Mouse (Mus musculus) midbrain, embryonic 15.5 days (tissue): ENCODE data around the gene Oprm1. TPM values are rescaled to one million over a fixed set of nuclear protein-coding genes. Genes with fewer than 3 reads are reported as not detected.

Experiments
- polyA plus RNA-seq: library from polyadenylated mRNA; unstranded; fragments of >200 nt; fragmentation: Nextera tagmentation; extraction: Ambion mirVana; gene quantifications from 2 replicates; pipeline ENCODE4 v1.2.1, GENCODE M21; 2015

Gene Oprm1
- polyA plus RNA-seq, 1 experiment from 2014 or later, result 2.1 TPM

Other genes with a start within 250 kb of the Oprm1 start
- not detected in 2 replicates for gene Gm10945, start 3.3 kb downstream of the Oprm1 start, polyA plus RNA-seq